Mouse (Mus musculus): Measurements from ENCODE around the gene Nsmce1. TPM values are rescaled to one million over a fixed set of nuclear protein-coding genes. Genes with fewer than 3 reads are reported as not detected.

The Nsmce1 gene
- polyA plus RNA-seq, 2 experiments from 2014 or later: 116 to 118 TPM

- ATAC-seq: no peak
Observed at GRCm38 (mm10) chr7:125489636-125490035, 1.8 kb downstream of the Nsmce1 start.

DNA sequence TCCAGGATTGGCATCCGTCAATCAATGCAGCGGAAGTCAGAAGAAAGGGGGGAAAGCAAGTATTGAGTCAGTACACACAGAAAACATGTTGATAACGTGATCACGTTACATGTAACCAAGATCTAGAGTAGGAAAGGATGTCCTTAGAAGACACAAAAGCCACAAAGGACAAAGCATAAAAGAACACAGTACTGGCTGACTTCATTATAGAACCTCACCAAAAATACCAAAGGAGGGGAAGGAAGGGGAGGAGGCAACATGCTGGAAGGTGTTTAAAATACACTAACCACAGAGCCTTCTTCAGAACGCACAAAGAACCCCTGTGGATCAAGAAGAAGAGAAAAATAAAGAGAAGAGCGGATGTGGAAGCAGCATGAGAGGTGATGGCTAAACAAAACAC is 2.7 kb downstream of the Nsmce1 start:
- peak; percentile 53 for ATAC-seq

DNA sequence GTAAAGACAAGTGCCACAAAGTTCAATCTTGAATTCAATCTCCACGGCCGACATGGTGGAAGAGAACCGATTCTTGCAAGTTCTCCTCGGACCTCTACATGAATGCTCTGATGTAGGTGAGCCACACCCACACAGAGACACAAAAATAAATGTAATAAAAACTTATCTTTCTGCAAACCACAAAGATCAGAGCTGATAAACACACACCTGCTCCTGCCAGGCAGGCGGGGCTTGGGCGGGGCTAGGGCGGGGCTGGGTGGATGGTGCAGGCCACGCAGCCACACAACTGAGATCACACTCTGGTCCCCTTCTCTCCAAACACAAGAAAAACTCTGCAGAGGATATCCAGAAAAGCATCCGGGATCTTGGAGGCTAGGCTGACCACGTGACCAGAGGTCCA is 4.3 kb downstream of the Nsmce1 start:
- peak; percentile 20 for ATAC-seq

GRCm38 (mm10) chr7:125486121-125486630 is 5.2 kb downstream of the Nsmce1 start:
- ATAC-seq: no peak

- ATAC-seq: no peak
Observed at GRCm38 (mm10) chr7:125484791-125485190, 6.6 kb downstream of the Nsmce1 start.

DNA sequence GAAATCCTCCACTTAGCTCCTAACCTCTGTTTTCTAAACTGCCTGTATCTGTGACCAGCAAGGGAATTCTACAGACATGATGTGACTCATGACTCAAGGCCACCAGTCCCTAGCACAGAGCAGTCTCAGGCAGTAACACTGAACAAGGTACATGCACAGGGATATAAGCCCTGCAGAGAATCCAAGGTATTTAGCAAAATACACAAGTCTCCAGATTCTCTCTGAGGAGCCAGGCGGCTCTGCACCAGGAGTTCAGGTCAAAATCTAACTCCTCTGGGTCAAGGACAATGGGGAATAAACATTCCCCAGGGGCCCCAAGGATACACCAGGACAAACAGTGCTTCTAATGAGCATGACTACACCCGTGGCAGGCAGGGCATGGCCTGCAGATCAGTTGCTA is 8.5 kb downstream of the Nsmce1 start:
- ATAC-seq: no peak

DNA sequence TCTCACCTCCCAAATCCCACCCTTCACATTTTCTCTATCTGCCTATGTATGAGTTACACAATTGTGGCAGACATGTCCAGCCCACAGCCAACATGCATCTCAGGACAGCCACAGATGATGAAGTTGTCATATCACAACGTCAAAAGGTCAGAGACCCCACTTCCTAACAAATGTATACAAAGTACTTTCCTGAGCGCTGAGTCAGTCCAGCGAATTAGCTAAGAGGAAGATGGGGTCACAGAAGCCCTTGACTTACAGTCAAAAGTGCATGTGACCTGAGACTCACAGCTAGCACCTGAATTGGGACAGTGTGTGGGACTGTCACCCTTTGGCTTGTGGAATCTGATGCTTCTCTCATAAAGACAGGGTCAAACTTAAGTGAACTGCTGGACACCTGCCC is 9.1 kb downstream of the Nsmce1 start:
- ATAC-seq: no peak

- ATAC-seq: no peak
Observed at GRCm38 (mm10) chr7:125480518-125480917, 10.9 kb downstream of the Nsmce1 start.

GRCm38 (mm10) chr7:125478391-125478984 is 12.9 kb downstream of the Nsmce1 start:
- ATAC-seq: no peak

- ATAC-seq: no peak
Observed at GRCm38 (mm10) chr7:125475601-125476251, 15.7 kb downstream of the Nsmce1 start.

GRCm38 (mm10) chr7:125474535-125474934 is 16.9 kb downstream of the Nsmce1 start:
- peak; percentile 63 for ATAC-seq

DNA sequence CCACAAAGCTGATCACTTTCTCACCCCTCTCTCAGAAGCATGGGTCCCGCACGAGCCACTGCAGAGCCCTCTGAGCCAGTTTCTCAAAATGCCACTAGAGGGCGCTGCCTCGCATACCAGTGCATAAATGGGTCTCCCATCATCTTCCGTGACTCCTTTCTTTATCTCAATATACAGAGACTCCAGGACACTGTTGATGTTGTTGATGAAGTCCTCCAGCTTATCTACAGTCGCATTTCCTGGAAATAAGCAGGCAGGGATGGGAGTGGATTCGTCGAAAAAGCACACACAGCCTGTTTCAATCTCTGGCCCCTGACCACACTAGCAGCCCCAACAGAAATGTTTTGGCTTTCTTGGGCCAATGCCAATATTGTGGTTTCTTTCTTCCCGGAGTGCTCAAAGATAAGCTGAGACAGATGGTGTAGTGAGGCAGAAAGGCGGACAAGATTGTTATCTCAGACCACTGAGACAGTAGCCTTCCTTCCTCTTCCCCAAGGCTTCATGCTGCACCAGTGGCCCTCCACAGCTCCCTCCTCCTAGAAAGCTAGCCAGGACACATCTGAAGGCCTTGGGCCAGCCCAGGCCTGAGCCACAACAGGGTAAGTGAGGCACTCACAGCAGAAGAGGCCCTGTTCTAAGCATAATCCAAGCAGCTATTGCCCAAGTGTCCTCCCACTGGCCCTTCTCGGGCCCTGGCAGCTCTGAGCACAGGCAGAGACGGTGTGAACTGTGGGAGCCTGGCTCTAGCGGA is 19.2 kb downstream of the Nsmce1 start:
- peak; percentile 65 for ATAC-seq

- ATAC-seq: no peak
Observed at GRCm38 (mm10) chr7:125470901-125471300, 20.5 kb downstream of the Nsmce1 start.

DNA sequence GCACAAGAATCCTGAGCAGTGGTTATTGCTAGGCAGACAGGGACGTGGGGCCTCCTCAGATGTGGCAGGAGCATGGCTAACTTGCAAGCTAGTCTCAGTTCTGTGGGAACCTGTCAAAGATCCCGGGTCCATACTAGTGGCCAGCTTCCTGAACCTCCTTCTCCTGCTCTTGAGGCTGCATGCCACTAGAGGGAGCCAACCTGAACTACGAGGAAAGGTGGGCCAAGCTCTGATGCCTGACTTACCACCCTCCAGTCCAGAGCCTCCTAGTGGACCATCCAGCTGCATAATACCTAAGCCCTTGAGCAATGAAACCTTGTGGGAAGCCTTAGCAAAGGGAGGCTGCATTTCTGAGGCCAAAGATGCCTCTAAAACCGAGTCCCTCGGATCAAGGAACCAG is 21.5 kb downstream of the Nsmce1 start:
- ATAC-seq: no peak

- no peak for ATAC-seq
Observed at GRCm38 (mm10) chr7:125462200-125462599, 29.2 kb downstream of the Nsmce1 start.

GRCm38 (mm10) chr7:125453671-125454070 is 37.7 kb downstream of the Nsmce1 start:
- ATAC-seq: no peak

- ATAC-seq: no peak
Observed at GRCm38 (mm10) chr7:125451078-125451477, 40.3 kb downstream of the Nsmce1 start.

DNA sequence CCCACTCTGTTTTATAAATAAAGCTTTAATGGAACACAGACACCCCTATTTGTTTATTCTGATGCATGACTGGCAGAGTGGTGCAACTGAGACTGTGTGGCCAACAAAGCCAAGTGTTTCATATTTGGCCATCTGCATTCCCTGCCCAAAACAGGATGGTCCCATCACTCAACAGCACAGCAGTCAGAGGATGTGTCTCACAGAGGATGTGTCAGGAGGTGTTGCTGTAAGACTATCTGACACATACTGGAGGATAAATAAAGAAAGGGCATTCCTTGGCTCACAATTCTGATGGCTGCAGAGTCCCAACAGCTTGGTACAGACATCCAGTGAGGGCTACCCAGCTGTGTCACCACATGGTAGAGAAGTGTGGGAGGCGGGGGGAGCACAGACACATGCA is 40.7 kb downstream of the Nsmce1 start:
- no peak for ATAC-seq

DNA sequence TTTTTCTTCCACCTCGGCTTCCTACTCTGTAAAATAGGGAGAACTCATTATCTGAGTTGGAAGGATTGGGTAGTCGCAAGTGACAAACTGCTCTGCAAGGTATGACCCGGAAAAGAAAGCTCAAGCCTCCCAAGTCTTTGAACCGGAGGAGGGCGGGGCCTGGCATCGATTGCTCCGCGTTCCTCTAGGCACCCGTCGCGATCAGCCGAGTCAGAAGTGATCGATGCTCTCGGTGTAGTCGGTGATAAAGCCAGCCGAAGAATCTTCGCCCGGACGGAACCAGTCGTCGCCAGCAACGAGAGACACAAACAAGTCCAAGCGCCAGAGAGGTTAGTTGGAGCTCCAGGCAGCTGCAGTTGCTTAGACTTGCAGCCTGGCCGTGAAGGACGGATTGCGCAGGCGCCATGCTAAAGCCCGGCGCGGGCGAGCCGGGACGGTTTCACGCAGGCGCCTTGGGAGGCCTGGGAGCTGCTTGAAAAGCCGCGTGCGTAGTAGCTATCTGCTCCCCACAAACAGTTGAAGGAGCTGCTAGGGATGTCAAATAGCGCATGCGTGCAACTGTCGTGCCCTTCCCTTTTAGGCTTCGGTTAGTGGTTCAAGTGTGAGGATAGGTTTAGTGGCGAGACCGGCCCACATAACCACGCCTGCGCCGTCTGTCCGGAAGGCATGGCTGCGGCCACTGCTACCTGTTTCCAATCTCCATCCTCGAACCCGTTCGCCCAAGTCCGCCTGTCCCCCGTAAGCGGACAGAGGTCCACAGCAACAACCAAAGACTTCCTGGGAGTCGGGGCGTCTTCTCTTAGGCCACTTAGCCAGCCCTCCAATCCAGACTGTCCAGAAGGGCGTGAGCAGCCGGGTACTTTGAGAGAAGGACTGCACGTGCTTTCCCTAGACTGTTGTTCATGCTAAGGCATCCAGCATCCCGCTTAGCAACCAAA is 46.7 kb downstream of the Nsmce1 start, which contains the start of gene Kdm8:
Gene Kdm8, plus strand, starts transcription at position 213 of the 938 bp plus-strand sequence.
- ATAC-seq: peak; percentile 92

DNA sequence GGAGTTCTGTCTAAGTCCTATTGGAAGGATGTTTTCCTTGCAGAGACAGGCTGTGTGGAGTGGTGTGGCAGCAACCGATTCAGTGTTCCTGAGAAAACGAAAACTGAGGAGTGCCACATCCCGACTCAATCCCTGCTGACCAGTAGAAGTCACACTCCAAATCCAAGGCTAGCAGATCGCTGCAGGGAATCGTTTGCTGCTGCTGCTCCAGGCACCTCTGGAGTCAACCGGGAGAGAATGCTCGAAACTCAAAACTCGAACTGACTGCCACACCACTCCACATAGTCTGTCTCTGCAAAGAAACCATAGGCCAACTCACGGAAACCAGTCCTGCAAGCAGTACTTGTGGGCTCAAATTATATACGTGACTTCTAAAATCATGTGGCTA is 47.3 kb downstream of the Nsmce1 start:
- peak; percentile 19 for ATAC-seq

GRCm38 (mm10) chr7:125442323-125442722 is 49.1 kb downstream of the Nsmce1 start:
- no peak for ATAC-seq

- no peak for ATAC-seq
Observed at GRCm38 (mm10) chr7:125434666-125435290, 56.6 kb downstream of the Nsmce1 start.
